Mouse (Mus musculus): ENCODE measurements around the gene Rpl26.

DNA sequence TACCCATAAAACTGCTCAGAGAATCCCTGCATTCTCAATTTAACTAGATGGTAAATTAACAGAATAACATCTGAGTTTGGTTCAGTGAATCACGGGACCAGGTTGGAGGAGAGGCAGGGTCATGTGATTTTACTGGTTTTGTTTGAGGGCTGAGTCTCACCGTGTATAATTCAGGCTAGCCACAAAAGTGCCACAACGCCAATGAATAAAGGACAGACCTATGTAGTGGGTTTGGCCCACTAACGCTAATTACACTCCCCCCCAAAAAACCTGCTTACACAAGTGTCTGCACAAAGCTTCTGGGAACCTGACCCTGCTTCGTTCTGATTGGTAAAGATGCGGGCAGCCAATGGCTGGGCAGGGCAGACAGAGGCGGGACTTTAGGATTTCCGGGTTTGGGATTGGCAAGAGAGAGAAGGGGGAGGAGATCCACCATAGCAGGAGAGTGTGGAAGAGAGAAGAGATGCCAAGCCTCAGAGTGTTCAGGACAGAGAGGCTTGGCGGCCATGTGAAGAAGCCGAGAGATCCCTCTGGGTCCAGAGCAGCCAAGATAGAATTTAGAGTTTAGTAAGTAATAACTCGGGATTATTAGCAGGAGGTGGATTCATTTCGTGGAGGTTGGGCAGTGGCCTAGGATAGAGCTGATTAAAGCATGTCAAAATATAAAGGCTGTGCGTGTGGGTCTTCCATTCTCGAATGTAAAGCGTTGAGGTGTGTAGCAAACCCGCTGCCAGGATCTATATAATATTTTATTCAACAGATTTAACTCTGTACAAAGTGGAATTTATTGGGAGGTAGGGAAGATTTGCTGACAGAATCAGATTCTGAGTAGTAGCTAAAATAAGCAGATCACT is 38.3 kb downstream of the Rpl26 start:
- TF ChIP-seq CTCF (IDR thresholded peaks at IDR 0.05; ENCODE audit: extremely low read depth, insufficient read depth, insufficient read length, insufficient replicate concordance), result no peak
- TF ChIP-seq POLR2A (IDR thresholded peaks at IDR 0.05; ENCODE audit: low read depth, low read length), result no peak

Data from spleen, adult 2 months (tissue).